Mouse (Mus musculus) left cerebral cortex, adult 2 months (tissue): ENCODE measurements around the gene Ror1. TPM values are rescaled to one million over a fixed set of nuclear protein-coding genes. Genes with fewer than 3 reads are reported as not detected.

Experiments
- DNase-seq, 2 experiments: peaks; one replicate each; pipeline ENCODE4 v3.0.0; 2021 to 2022; ENCODE audit warnings: low spot score in 2 of 2, mixed read lengths in 1 of 2; ENCODE audit errors: extremely low spot score in 1 of 2
- H3K27ac ChIP-seq: fragments of 200-600 bp; 2 replicates; pipeline ENCODE4 v1.8.1; 2022
- H3K4me3 ChIP-seq: fragments of 200-600 bp; 2 replicates; pipeline ENCODE4 v1.8.1; 2022
- CTCF ChIP-seq: fragments of 200-600 bp; IDR thresholded peaks from 2 replicates; pipeline ENCODE4 v1.8.1; 2022; ENCODE audit warnings: antibody characterized with exemption, mild to moderate bottlenecking, moderate library complexity
- intact Hi-C: fragments of 180-260 bp; cut with DNase I; formaldehyde crosslinking; loops from one replicate; pipeline ENCODE4 v1.15.1; 2025
- total RNA-seq, 2 experiments: library from RNA; stranded (reverse); gene quantifications; 2 replicates each; pipeline ENCODE4 v1.2.3; 2021

Ror1 gene
- total RNA-seq, 2 experiments from 2014 or later: 0.72 to 0.86 TPM

GRCm38 (mm10) chr4:100251270-100251669 is 155.7 kb downstream of the Ror1 start:
- Histone ChIP-seq H3K27ac (no peak overlapping the region), H3K4me3 (no peak overlapping the region)
- DNase-seq: no peak
- intact Hi-C loops: no loop called here
- no peak for TF ChIP-seq CTCF

GRCm38 (mm10) chr4:100252050-100252449 is 156.5 kb downstream of the Ror1 start:
- intact Hi-C loops: no loop called here
- no peak for TF ChIP-seq CTCF

GRCm38 (mm10) chr4:100252646-100253045 is 157.1 kb downstream of the Ror1 start:
- Histone ChIP-seq H3K27ac (no peak overlapping the region), H3K4me3 (no peak overlapping the region)
- intact Hi-C loops: no loop called here
- no peak for TF ChIP-seq CTCF
- no peak for DNase-seq

More at GRCm38 (mm10) chr4:100252050-100252449, 156.5 kb downstream of the Ror1 start:
- DNase-seq: no peak
- Histone ChIP-seq H3K4me3 (no peak overlapping the region), H3K27ac (no peak overlapping the region)

GRCm38 (mm10) chr4:100253401-100253800 is 157.8 kb downstream of the Ror1 start:
- no peak overlapping the region for H3K4me3 ChIP-seq
- no peak for TF ChIP-seq CTCF
- intact Hi-C loops: no loop called here
- H3K27ac ChIP-seq: no peak overlapping the region
- DNase-seq: no peak

GRCm38 (mm10) chr4:100253831-100254230 is 158.2 kb downstream of the Ror1 start:
- DNase-seq: no peak
- no peak for TF ChIP-seq CTCF
- Histone ChIP-seq H3K27ac (no peak overlapping the region), H3K4me3 (no peak overlapping the region)
- intact Hi-C loops: no loop called here

DNA sequence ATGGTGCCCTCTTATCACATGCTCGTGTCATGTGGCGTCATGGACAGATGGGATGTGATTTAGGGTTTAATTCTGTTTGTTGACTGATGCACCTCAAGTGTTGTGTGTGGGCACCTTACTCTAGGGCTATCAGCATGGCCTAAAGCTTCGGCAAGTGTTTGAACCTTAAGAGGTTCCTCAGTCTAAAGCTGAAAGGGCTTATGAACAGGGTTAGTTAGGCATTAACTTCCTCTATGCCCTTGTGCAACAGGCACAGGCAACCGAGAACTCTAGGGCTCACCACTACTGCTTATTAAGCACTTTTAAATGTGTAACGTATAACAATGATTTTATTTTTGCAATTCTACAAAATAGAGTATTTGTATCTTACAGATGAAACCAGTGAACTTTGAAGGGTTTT is 162.9 kb downstream of the Ror1 start:
- Histone ChIP-seq H3K4me3 (no peak overlapping the region), H3K27ac (no peak overlapping the region)
- no peak for TF ChIP-seq CTCF
- DNase-seq: no peak
- intact Hi-C loops: no loop called here

DNA sequence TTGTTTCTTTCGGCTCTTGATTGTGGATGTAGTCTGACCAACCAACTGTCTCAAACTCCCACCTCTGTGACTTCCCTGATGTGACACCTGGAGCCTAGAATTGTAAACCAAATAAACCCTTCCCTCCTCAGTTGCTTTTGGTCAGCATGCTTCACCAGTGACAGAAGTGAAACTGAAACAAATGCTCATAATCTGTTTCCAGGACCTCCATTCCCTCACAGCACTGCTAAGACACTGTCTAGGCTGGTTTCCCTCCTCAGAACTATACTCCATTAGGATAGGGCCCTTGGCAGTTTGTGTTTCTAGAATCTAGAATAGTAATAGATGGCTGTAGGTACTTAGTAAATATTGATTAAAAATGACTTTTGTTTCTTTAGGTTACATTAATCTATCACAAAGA is 168.3 kb downstream of the Ror1 start:
- intact Hi-C loops: no loop called here
- no peak overlapping the region for H3K4me3 ChIP-seq
- no peak overlapping the region for H3K27ac ChIP-seq
- no peak for TF ChIP-seq CTCF
- no peak for DNase-seq

GRCm38 (mm10) chr4:100271059-100271735 is 175.6 kb downstream of the Ror1 start:
- no peak overlapping the region for H3K27ac ChIP-seq
- intact Hi-C loops: no loop called here
- TF ChIP-seq CTCF: no peak
- no peak for DNase-seq
- no peak overlapping the region for H3K4me3 ChIP-seq

GRCm38 (mm10) chr4:100271736-100272127 is 176.1 kb downstream of the Ror1 start:
- no peak for DNase-seq
- intact Hi-C loops: no loop called here
- TF ChIP-seq CTCF: no peak
- H3K27ac ChIP-seq: no peak overlapping the region
- H3K4me3 ChIP-seq: no peak overlapping the region

DNA sequence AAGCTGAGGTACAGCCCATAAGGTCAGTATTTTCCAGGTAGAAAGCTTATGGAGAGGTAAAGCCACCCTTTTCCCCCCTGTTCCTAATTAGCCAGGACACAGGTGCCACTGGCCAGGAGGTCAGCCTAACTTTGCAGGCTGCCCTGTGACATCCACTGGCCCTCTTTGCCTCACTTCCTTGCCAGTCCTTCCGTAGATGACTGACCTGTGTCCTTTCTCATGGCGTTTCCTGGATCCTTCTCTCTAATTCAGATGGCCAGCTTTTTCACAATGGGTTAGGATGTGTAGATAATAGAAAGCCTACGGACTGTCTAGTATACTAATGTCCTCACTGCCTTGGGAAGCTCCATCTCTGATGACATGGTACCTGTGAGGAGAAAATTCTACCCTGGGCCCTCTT is 177.8 kb downstream of the Ror1 start:
- H3K4me3 ChIP-seq: no peak overlapping the region
- no peak for TF ChIP-seq CTCF
- intact Hi-C loops: no loop called here
- H3K27ac ChIP-seq: no peak overlapping the region
- DNase-seq: no peak

- intact Hi-C loops: no loop called here
- Histone ChIP-seq H3K4me3 (no peak overlapping the region), H3K27ac (no peak overlapping the region)
- no peak for TF ChIP-seq CTCF
- DNase-seq: no peak
These were observed 178.4 kb downstream of the Ror1 start for GRCm38 (mm10) chr4:100273807-100274480.

GRCm38 (mm10) chr4:100276482-100276881 is 180.9 kb downstream of the Ror1 start:
- intact Hi-C loops: no loop called here
- H3K27ac ChIP-seq: no peak overlapping the region
- no peak for DNase-seq
- no peak overlapping the region for H3K4me3 ChIP-seq
- no peak for TF ChIP-seq CTCF

GRCm38 (mm10) chr4:100276970-100277369 is 181.4 kb downstream of the Ror1 start:
- Histone ChIP-seq H3K4me3 (no peak overlapping the region), H3K27ac (no peak overlapping the region)
- TF ChIP-seq CTCF: no peak
- no peak for DNase-seq
- intact Hi-C loops: no loop called here
